Mouse (Mus musculus) liver, embryonic 15.5 days (tissue): ENCODE measurements around the gene Arhgap25. TPM values are rescaled to one million over a fixed set of nuclear protein-coding genes. Genes with fewer than 3 reads are reported as not detected.

ENCODE experiments used
- ATAC-seq: fragments of 200-750 bp; cut with Nextera tagmentation; 2 replicates; pipeline ENCODE4 v1.8.0; 2017; ENCODE audit warnings: moderate number of reproducible peaks, mild to moderate bottlenecking, moderate library complexity; ENCODE audit not compliant: insufficient read depth
- H3K27ac ChIP-seq: fragments of 300-500 bp; sonication (generic); replicated peaks from 2 replicates; pipeline ENCODE4 v1.5.1; 2015; ENCODE audit warnings: mild to moderate bottlenecking, inconsistent platforms
- H3K27me3 ChIP-seq: fragments of 300-500 bp; sonication (generic); 2 replicates; pipeline ENCODE4 v1.6.1; 2015; ENCODE audit warnings: mild to moderate bottlenecking, inconsistent platforms
- H3K36me3 ChIP-seq: fragments of 300-500 bp; sonication (generic); replicated peaks from 2 replicates; pipeline ENCODE4 v1.6.1; 2015; ENCODE audit warnings: moderate library complexity, mild to moderate bottlenecking, inconsistent platforms
- H3K4me1 ChIP-seq: fragments of 300-500 bp; sonication (generic); replicated peaks from 2 replicates; pipeline ENCODE4 v1.6.1; 2015; ENCODE audit warnings: inconsistent platforms
- H3K4me2 ChIP-seq: fragments of 300-500 bp; sonication (generic); 2 replicates; pipeline ENCODE4 v1.6.1; 2015; ENCODE audit warnings: moderate library complexity, mild to moderate bottlenecking, inconsistent platforms
- H3K4me3 ChIP-seq: fragments of 300-500 bp; sonication (generic); replicated peaks from 2 replicates; pipeline ENCODE4 v1.5.1; 2015; ENCODE audit warnings: mild to moderate bottlenecking, inconsistent platforms
- H3K9ac ChIP-seq: fragments of 300-500 bp; sonication (generic); 2 replicates; pipeline ENCODE4 v1.6.1; 2015; ENCODE audit warnings: moderate library complexity, mild to moderate bottlenecking, inconsistent platforms
- H3K9me3 ChIP-seq: fragments of 300-500 bp; sonication (generic); replicated peaks from 2 replicates; pipeline ENCODE4 v1.6.1; 2016; ENCODE audit warnings: inconsistent platforms
- WGBS: fragments of 180-500 bp; shearing (Covaris S2); methylation state at CpG from one replicate; pipeline ENCODE4 v1.1.7; 2015; ENCODE audit warnings: mixed read lengths; ENCODE audit not compliant: insufficient replicate concordance; 5-methylcytosine and 5-hydroxymethylcytosine counted together
- polyA plus RNA-seq: library from polyadenylated mRNA; unstranded; fragments of >200 nt; fragmentation: Nextera tagmentation; extraction: Ambion mirVana; gene quantifications from 2 replicates; pipeline ENCODE4 v1.2.1, GENCODE M21; 2015

The Arhgap25 gene
- polyA plus RNA-seq, 1 experiment from 2014 or later = 4.0 TPM

DNA sequence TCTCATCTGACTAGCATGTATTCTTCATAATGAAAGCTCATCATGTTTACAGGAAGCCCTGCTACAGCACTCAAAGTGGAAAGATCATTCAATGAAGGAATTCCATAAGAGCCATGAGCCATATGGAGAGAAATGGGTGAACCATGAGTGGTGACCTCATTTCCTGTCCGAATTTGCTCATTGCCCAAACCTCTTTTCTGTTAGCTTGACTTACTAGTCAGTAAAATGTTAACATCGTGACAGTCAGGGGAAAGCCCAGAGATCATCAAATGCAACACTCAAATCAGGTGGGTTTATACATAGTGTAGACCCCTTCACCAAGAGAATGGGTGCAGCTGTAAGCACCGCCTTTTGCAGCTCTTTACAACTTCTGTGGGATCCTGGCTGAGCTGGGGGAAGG lies 20.7 kb upstream of the Arhgap25 start:
- WGBS = 53% methylated on average over 3 of the region's 3 CpGs
- H3K27ac ChIP-seq = no peak overlapping the region
- no peak overlapping the region for H3K4me2 ChIP-seq
- no peak for ATAC-seq
- no peaks in the 10 kb centered on the region for H3K9me3 ChIP-seq
- H3K4me1 ChIP-seq = peaks cover 4% of the 10 kb centered on the region
- peaks cover 23% of the 10 kb centered on the region; the same call in 1 of the 2 replicates for H3K27me3 ChIP-seq
- no peaks in the 10 kb centered on the region for H3K36me3 ChIP-seq
- no peak overlapping the region for H3K9ac ChIP-seq
- no peak overlapping the region for H3K4me3 ChIP-seq

DNA sequence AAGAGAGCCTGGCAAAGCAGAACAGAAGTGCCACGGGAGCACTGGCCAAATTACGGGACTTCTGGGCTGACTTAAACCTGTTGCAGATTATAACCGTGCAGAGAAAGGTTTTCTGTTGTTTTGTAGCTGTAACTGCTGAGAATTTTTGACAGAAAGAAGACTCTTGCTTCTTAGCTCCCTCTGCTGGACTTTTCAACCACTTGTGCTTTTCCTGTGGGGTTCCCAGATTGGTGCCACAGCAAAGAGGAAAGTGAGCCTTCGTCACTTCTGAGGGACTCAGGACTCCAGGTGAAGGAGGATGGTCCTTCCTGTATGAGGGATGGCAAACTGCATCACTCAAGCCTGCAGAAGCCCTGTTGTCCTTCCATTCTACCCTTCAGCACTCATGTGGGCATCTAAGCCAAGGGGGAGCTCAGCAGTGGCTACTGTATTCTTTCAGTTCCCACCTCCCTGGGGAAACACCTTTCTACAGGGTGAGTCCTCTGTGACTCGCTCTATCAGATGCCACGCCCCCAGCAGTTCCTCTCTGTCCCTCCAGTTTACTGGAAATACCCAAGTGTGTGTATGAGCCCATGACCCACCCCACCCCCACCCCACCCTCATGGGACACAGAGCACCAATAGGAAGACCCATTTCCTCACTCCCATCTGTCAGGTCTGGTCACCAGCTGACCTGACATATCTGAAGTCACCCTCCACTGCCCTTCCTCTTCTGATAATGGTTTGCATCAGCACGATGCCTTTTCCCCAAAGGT lies 19.2 kb upstream of the Arhgap25 start:
- Histone ChIP-seq H3K9me3 (no peaks in the 10 kb centered on the region), H3K9ac (no peak overlapping the region), H3K4me3 (no peak overlapping the region), H3K27ac (no peak overlapping the region), H3K4me1 (peaks cover 4% of the 10 kb centered on the region), H3K4me2 (no peak overlapping the region), H3K36me3 (no peaks in the 10 kb centered on the region), H3K27me3 (peaks cover 20% of the 10 kb centered on the region; the same call in 1 of the 2 replicates)
- ATAC-seq = no peak; the same call in 1 of the 2 replicates
- 21% methylated on average over 7 of the region's 7 CpGs for WGBS

DNA sequence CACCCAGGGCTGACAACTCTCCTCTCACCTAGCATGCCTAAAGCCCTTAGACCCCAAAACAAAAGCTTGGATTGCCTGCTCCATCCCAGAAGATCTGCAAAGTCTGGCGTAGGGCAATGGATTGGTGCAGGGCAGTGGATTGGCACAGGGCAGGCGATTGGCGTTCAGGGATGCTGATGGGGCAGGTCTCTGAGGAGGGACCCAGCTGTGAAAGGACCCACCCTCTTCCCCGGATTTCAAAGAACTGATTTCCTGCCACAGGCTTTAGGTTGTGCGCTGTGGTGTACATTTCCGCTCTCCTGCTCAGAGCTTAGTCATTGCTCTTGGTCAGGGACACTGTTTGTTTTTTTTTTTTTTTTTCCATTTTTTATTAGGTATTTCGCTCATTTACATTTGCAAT lies 14.8 kb upstream of the Arhgap25 start:
- Histone ChIP-seq H3K4me2 (no peak overlapping the region), H3K4me3 (no peak overlapping the region), H3K27ac (no peak overlapping the region), H3K9me3 (no peaks in the 10 kb centered on the region), H3K9ac (no peak overlapping the region), H3K27me3 (peaks cover 38% of the 10 kb centered on the region), H3K36me3 (no peaks in the 10 kb centered on the region), H3K4me1 (peaks cover 5% of the 10 kb centered on the region)
- ATAC-seq = no peak
- WGBS = 55% methylated on average over 7 of the region's 7 CpGs

DNA sequence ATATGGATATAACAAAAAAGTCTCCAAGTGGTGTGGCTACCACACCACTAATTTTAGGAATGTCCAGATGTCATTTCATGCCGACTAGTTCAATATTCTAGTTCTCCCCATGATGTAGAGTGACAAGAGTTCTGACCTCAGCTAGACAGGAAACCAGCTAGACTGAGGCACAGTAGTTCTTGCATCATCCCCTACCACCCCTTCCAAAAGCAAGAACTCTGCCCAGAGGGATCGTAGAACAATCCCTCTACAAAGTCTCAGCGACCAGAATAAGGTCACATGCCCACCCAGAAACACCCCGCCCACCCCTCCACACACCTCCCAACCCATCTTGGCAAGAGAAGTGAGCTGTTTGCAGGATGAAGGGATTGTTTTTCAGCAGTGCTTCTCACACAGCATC lies 14.4 kb upstream of the Arhgap25 start:
- no peak overlapping the region for H3K27ac ChIP-seq
- H3K4me2 ChIP-seq = no peak overlapping the region
- peaks cover 42% of the 10 kb centered on the region for H3K27me3 ChIP-seq
- peaks cover 9% of the 10 kb centered on the region for H3K4me1 ChIP-seq
- no peak for ATAC-seq
- no peak overlapping the region for H3K4me3 ChIP-seq
- no peak overlapping the region for H3K9ac ChIP-seq
- 47% methylated on average over 4 of the region's 4 CpGs for WGBS
- H3K9me3 ChIP-seq = no peaks in the 10 kb centered on the region
- no peaks in the 10 kb centered on the region for H3K36me3 ChIP-seq

DNA sequence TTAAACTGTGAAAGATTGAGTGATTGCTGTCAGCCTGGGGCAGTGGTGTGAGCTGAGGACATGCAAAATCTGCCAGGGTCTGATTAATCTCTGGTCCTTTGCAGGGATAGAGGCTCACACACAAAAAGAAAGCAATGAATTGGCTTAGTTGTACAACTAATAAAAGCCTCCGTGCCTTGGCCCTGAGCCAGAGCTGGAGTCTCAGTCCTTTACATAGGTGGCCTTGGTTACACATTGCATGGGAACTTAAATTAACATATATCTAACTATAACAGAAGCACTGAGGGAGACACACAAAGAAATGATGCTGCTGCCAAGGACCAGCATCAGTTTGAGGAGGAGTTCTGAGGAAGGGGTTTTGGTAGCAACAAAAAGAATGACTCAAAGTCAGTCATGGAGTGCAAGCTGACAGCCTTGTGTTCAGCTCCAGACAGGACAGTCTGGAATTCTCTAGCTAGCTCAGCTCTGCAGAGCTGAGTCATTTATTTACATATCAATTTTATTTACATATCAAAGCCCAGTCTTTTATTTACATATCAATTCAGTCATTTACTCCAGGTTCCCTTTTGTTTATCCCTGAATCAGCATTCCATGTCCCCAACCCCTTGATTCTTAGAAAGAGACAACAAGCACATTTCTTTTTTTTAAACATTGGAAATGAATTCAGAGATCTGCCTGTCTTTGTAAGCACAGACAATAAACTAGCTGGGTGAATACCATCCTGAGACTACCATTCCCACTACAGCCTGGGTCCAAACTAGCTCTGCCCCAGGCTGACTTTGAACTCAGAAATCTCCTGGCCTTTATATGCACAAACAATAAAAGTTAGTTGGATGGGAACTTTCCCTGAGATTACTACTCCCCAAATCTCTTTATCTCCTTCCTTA lies 12.5 kb upstream of the Arhgap25 start:
- H3K4me3 ChIP-seq = no peak overlapping the region
- peaks cover 49% of the 10 kb centered on the region for H3K27me3 ChIP-seq
- H3K4me2 ChIP-seq = no peak overlapping the region
- H3K9ac ChIP-seq = no peak overlapping the region
- peaks cover 21% of the 10 kb centered on the region for H3K4me1 ChIP-seq
- no peak overlapping the region for H3K27ac ChIP-seq
- no peaks in the 10 kb centered on the region for H3K9me3 ChIP-seq
- ATAC-seq = no peak
- no peaks in the 10 kb centered on the region for H3K36me3 ChIP-seq
- 55% methylated on average over 1 of the region's 1 CpGs for WGBS

DNA sequence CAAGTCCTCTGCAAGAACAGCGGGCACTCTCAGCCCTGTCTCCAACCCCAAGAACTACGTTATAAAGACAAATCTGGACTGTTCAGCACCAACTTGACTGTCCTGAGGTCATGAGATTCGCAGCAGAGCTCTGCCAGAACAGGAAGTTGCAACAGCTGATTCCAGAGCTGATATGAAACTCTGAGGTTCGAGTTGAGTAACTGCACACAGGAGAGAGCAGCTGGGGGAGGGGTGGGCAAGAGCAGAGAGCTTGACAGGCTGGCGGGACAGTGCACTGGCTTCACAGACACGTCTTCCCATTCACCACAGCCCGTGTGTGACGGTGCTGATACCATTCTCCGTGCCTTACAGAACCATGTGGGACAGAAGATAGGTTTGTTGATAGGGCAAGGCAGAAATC lies 9.0 kb upstream of the Arhgap25 start:
- peaks cover 27% of the 10 kb centered on the region for H3K4me1 ChIP-seq
- peak overlapping the region; percentile 48 for H3K4me2 ChIP-seq
- peaks cover 78% of the 10 kb centered on the region for H3K27me3 ChIP-seq
- no peak overlapping the region; the same call in 1 of the 2 replicates for H3K4me3 ChIP-seq
- peak overlapping the region; percentile 58; the same call in 1 of the 2 replicates for H3K27ac ChIP-seq
- no peaks in the 10 kb centered on the region for H3K9me3 ChIP-seq
- ATAC-seq = peak; percentile 91
- no peaks in the 10 kb centered on the region for H3K36me3 ChIP-seq
- no peak overlapping the region for H3K9ac ChIP-seq
- 6% methylated on average over 9 of the region's 9 CpGs for WGBS

DNA sequence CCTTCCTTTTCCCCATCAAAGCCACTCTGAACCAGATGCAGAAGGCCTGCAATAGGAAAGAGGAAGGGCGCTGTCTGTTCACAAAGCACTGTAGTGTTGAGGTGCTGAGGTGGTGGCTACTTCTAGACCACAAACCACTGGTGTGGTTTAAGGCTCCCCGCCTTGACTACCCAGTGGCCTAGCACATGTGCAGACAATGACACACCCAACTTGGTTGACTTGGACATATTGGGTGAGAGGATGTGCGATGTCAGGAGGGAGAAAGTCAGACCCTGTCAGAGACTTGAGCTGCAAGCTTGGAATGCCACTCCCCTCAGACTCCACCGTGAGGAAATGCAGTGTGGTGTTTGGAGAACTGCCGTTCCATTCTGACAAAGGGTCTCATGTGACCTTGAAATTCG lies 8.1 kb upstream of the Arhgap25 start:
- 14% methylated on average over 6 of the region's 6 CpGs for WGBS
- H3K4me3 ChIP-seq = no peak overlapping the region
- peak; percentile 40 for ATAC-seq
- peaks cover 80% of the 10 kb centered on the region for H3K27me3 ChIP-seq
- no peaks in the 10 kb centered on the region for H3K36me3 ChIP-seq
- peaks cover 27% of the 10 kb centered on the region for H3K4me1 ChIP-seq
- no peaks in the 10 kb centered on the region for H3K9me3 ChIP-seq
- H3K9ac ChIP-seq = no peak overlapping the region
- H3K4me2 ChIP-seq = 0 out of 2 replicates have a peak overlapping the region, but pooled peaks have one; percentile 48
- H3K27ac ChIP-seq = peak overlapping the region; percentile 19

DNA sequence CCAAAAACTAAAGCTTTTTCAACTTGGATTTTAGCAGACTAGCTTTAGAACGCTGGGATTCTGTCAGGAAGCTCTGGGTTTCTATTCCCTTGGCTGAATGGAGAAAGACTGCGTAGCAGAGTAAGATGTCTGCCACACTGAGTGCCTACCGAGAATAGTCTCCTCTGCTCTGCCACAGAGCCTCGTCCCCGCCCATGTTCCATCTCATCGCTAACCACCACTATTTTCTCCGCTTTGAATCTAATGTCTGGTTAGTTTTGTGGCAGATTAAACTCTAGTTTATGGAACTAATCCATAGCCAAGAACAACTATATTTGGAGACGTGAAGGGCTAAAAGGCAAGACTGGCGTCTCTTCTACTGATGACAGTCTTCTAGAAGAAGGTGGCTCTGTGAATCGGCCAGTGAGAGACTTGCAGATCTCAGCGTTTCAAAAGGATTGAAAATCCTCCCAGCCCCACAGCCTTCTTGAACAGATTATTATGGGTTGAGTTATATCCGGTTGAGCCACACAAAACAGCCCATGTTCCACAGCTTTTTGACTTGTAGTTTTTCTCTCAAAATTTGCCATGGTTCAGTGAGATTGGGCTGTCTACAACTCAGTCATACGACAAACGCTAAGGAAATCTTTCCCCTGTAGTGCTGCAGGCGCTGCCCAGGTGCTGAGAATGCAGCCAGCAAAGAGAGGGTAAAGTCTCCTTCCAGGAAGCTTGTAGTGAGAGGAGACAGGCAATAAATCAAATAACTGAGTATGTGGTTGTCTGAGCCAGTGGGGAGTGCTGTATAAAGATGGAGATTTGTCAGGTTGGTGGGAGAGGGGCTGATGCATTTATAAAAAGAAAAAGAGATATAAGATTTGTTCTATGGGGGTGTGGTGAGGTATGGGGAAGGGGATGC lies 5.6 kb upstream of the Arhgap25 start:
- no peak overlapping the region for H3K9ac ChIP-seq
- H3K9me3 ChIP-seq = no peaks in the 10 kb centered on the region
- H3K36me3 ChIP-seq = no peaks in the 10 kb centered on the region
- WGBS = 54% methylated on average over 15 of the region's 15 CpGs
- H3K4me3 ChIP-seq = no peak overlapping the region
- ATAC-seq = no peak
- no peak overlapping the region for H3K27ac ChIP-seq
- peaks cover 78% of the 10 kb centered on the region for H3K27me3 ChIP-seq
- H3K4me2 ChIP-seq = no peak overlapping the region
- H3K4me1 ChIP-seq = peaks cover 41% of the 10 kb centered on the region

DNA sequence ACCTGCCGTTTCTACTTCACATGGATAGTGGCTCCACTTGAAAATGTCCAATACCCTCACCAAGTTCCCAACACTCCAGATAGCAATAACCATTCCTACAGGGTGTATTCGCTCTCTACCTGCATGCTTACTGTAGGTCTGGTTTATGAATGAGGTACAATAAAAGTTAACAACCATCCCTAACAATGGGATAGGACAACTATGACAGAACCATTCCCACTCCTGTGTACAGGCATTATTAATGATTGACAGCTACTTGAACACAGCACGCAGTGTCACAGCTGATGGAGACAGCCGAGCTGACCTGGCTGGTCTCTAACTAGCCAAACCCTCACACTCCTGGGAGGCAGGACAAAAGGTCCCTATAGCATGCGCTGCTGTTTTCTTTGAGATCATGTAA lies 4.6 kb upstream of the Arhgap25 start:
- Histone ChIP-seq H3K36me3 (no peaks in the 10 kb centered on the region), H3K9ac (no peak overlapping the region), H3K9me3 (no peaks in the 10 kb centered on the region), H3K27me3 (peaks cover 71% of the 10 kb centered on the region), H3K4me1 (peaks cover 41% of the 10 kb centered on the region), H3K27ac (no peak overlapping the region), H3K4me2 (no peak overlapping the region), H3K4me3 (no peak overlapping the region)
- no peak for ATAC-seq
- WGBS = 59% methylated on average over 5 of the region's 5 CpGs

DNA sequence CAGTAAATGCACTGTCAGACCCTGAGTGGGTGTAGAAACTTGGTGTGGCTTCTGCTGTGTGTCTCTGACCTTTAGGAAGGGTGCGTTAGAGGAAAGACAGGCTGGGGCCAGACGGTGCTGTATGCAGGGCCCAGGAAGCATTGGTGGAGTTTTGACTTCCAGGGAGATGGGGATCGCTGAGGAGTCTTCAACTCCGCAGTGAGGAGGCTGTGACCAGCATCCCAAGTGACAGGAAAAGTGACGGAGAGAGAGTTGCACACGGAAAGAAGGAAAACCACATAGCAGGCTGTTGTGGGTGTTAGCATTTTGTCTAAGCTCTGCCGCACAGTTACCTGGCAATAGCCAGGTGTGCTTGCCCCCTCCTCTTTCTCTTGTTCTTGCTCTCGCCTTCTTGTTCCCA lies 3.2 kb upstream of the Arhgap25 start:
- H3K4me3 ChIP-seq = no peak overlapping the region
- H3K27me3 ChIP-seq = peaks cover 63% of the 10 kb centered on the region
- no peak overlapping the region for H3K9ac ChIP-seq
- peaks cover 31% of the 10 kb centered on the region for H3K4me1 ChIP-seq
- H3K4me2 ChIP-seq = no peak overlapping the region
- no peak for ATAC-seq
- no peaks in the 10 kb centered on the region for H3K9me3 ChIP-seq
- no peaks in the 10 kb centered on the region for H3K36me3 ChIP-seq
- WGBS = 52% methylated on average over 8 of the region's 8 CpGs
- no peak overlapping the region for H3K27ac ChIP-seq
